Mouse (Mus musculus) MEL (cell line): ENCODE measurements at regions not wholly inside any gene's neighbourhood (a gene's known extent, or its start where the extent isn't known, plus 50 kb on each side); places are given as distances from the start of the nearest gene placed in this dataset.

ENCODE experiments used
- BHLHE40 ChIP-seq: IDR thresholded peaks from 2 replicates; pipeline ENCODE4 v1.6.1; 2012; ENCODE audit warnings: low read depth, mild to moderate bottlenecking, inconsistent platforms, low read length, improper control_type of control experiment, borderline replicate concordance
- CTCF ChIP-seq, 3 experiments: IDR thresholded peaks in 2 of 3; conservative IDR thresholded peaks in 1 of 3; 2 replicates each; pipeline ENCODE4 v1.5.1; 2011 to 2012; ENCODE audit warnings: low read length in 3 of 3, low read depth in 2 of 3, mild to moderate bottlenecking in 2 of 3, improper control_type of control experiment in 1 of 3, inconsistent platforms in 1 of 3, mixed read lengths in 1 of 3, moderate library complexity in 1 of 3; ENCODE audit not compliant: control insufficient read depth in 1 of 3, insufficient read depth in 1 of 3, poor library complexity in 1 of 3, severe bottlenecking in 1 of 3
- E2F4 ChIP-seq: IDR thresholded peaks from 2 replicates; pipeline ENCODE4 v1.6.1; 2011; ENCODE audit warnings: low read depth, low read length, improper control_type of control experiment, borderline replicate concordance
- EP300 ChIP-seq, 2 experiments: IDR thresholded peaks; 2 replicates each; pipeline ENCODE4 v1.6.1; 2011; ENCODE audit warnings: improper control_type of control experiment in 2 of 2, low read length in 2 of 2, low read depth in 1 of 2, mild to moderate bottlenecking in 1 of 2
- GATA1 ChIP-seq: IDR thresholded peaks from 2 replicates; pipeline ENCODE4 v1.6.1; 2011; ENCODE audit warnings: low read depth, low read length, improper control_type of control experiment
- MYC ChIP-seq: IDR thresholded peaks from 2 replicates; pipeline ENCODE4 v1.6.1; 2011; ENCODE audit warnings: low read depth, mild to moderate bottlenecking, low read length, improper control_type of control experiment, moderate library complexity
- POLR2A ChIP-seq, 2 experiments: IDR thresholded peaks; 2 replicates each; pipeline ENCODE4 v1.6.1; 2011 to 2012; ENCODE audit warnings: low read length in 2 of 2, mild to moderate bottlenecking in 2 of 2, control low read depth in 1 of 2, improper control_type of control experiment in 1 of 2, low read depth in 1 of 2, moderate library complexity in 1 of 2; ENCODE audit not compliant: control insufficient read depth in 1 of 2, insufficient read depth in 1 of 2, poor library complexity in 1 of 2
- SIN3A ChIP-seq: IDR thresholded peaks from 2 replicates; pipeline ENCODE4 v1.6.1; 2012; ENCODE audit warnings: low read length, improper control_type of control experiment, inconsistent platforms
- TBP ChIP-seq: IDR thresholded peaks from 2 replicates; pipeline ENCODE4 v1.8.0; 2011; ENCODE audit warnings: low read depth, low read length, improper control_type of control experiment
- USF2 ChIP-seq, 2 experiments: IDR thresholded peaks; 2 replicates each; pipeline ENCODE4 v1.6.1; 2011 to 2012; ENCODE audit warnings: improper control_type of control experiment in 2 of 2, low read length in 2 of 2, borderline replicate concordance in 1 of 2, inconsistent platforms in 1 of 2, low read depth in 1 of 2, mild to moderate bottlenecking in 1 of 2; ENCODE audit not compliant: insufficient read depth in 1 of 2
- ZC3H11A ChIP-seq: IDR thresholded peaks from 2 replicates; pipeline ENCODE4 v1.6.1; 2012; ENCODE audit warnings: low read depth, mild to moderate bottlenecking, inconsistent platforms, low read length, improper control_type of control experiment
- ZNF384 ChIP-seq: IDR thresholded peaks from 2 replicates; pipeline ENCODE4 v1.6.1; 2012; ENCODE audit warnings: low read depth, mild to moderate bottlenecking, inconsistent platforms, low read length, improper control_type of control experiment

GRCm38 (mm10) chr11:114176671-114177212, 109.9 kb upstream of the Sdk2 start:
- TF ChIP-seq POLR2A (IDR thresholded peaks at IDR 0.05; ENCODE audit: control insufficient read depth in 1 of 2, insufficient read depth in 1 of 2, low read depth in 1 of 2, low read length in 2 of 2, poor library complexity in 1 of 2) (no peak), USF2 (IDR thresholded peaks at IDR 0.05; ENCODE audit: borderline replicate concordance in 1 of 2, insufficient read depth in 1 of 2, low read depth in 1 of 2, low read length in 2 of 2) (no peak), EP300 (IDR thresholded peaks at IDR 0.05; ENCODE audit: low read depth in 1 of 2, low read length in 2 of 2) (no peak), BHLHE40 (no peak), TBP (no peak), SIN3A (no peak), CTCF (IDR thresholded peaks at IDR 0.05 in 2 of 3, conservative IDR thresholded peaks at IDR 0.05 in 1 of 3; ENCODE audit: control insufficient read depth in 1 of 3, insufficient read depth in 1 of 3, low read depth in 2 of 3, low read length in 3 of 3, poor library complexity in 1 of 3, severe bottlenecking in 1 of 3) (no peak), ZNF384 (no peak), MYC (no peak), GATA1 (no peak), E2F4 (no peak), ZC3H11A (no peak)
